Mouse (Mus musculus): ENCODE measurements at regions not wholly inside any gene's neighbourhood (a gene's known extent, or its start where the extent isn't known, plus 50 kb on each side); places are given as distances from the start of the nearest gene placed in this dataset.

- TF ChIP-seq CTCF (IDR thresholded peaks at IDR 0.05; ENCODE audit: low read depth) (no peak), EP300 (IDR thresholded peaks at IDR 0.05; ENCODE audit: low read depth) (no peak)
Observed at GRCm38 (mm10) chr16:51117836-51118235, 526.9 kb upstream of the Ccdc54 start.

Measured in heart, postnatal 0 days (tissue).